Mouse (Mus musculus) embryonic facial prominence, embryonic 11.5 days (tissue): ENCODE data around the gene Flii. TPM values are rescaled to one million over a fixed set of nuclear protein-coding genes. Genes with fewer than 3 reads are reported as not detected.

Source experiments
- ATAC-seq: fragments of 200-750 bp; cut with Nextera tagmentation; replicated peaks from 2 replicates; pipeline ENCODE4 v1.8.0; 2017; ENCODE audit warnings: low read depth; ENCODE audit not compliant: insufficient number of reproducible peaks, low FRiP score, low TSS enrichment
- DNase-seq: peaks from one replicate; pipeline ENCODE4 v3.0.0-alpha.2; 2015; ENCODE audit warnings: low spot score
- H3K27ac ChIP-seq: fragments of 300-500 bp; sonication (generic); replicated peaks from 2 replicates; pipeline ENCODE4 v1.5.1; 2014; ENCODE audit warnings: mild to moderate bottlenecking, low read depth, low read length, control low read depth
- H3K27me3 ChIP-seq: fragments of 300-500 bp; sonication (generic); 2 replicates; pipeline ENCODE4 v1.6.1; 2014; ENCODE audit warnings: mild to moderate bottlenecking, low read length, moderate library complexity, mixed read lengths; ENCODE audit not compliant: control insufficient read depth, insufficient read depth
- H3K36me3 ChIP-seq: fragments of 300-500 bp; sonication (generic); replicated peaks from 2 replicates; pipeline ENCODE4 v1.6.1; 2014; ENCODE audit warnings: low read depth, mild to moderate bottlenecking, low read length, moderate library complexity, mixed read lengths; ENCODE audit not compliant: control insufficient read depth, insufficient read depth
- H3K4me1 ChIP-seq: fragments of 300-500 bp; sonication (generic); 2 replicates; pipeline ENCODE4 v1.6.1; 2014; ENCODE audit warnings: low read length, mixed read lengths; ENCODE audit not compliant: control insufficient read depth, insufficient read depth
- H3K4me2 ChIP-seq: fragments of 300-500 bp; sonication (generic); 2 replicates; pipeline ENCODE4 v1.6.1; 2014; ENCODE audit warnings: low read depth, mild to moderate bottlenecking, control low read depth, low read length, moderate library complexity
- H3K4me3 ChIP-seq: fragments of 300-500 bp; sonication (generic); 2 replicates; pipeline ENCODE4 v1.5.1; 2014; ENCODE audit warnings: low read depth, low read length, control low read depth
- H3K9ac ChIP-seq: fragments of 300-500 bp; sonication (generic); replicated peaks from 2 replicates; pipeline ENCODE4 v1.6.1; 2014; ENCODE audit warnings: mild to moderate bottlenecking, control low read depth, low read length
- H3K9me3 ChIP-seq: fragments of 300-500 bp; sonication (generic); replicated peaks from 2 replicates; pipeline ENCODE4 v1.6.1; 2016; ENCODE audit warnings: mild to moderate bottlenecking, low read length, inconsistent platforms, mixed read lengths; ENCODE audit not compliant: control insufficient read depth
- WGBS: fragments of 180-500 bp; shearing (Covaris S2); extraction: QIAGEN DNeasy Blood & Tissue Kit; methylation state at CpG from one replicate; pipeline ENCODE4 v1.1.7; 2014; 5-methylcytosine and 5-hydroxymethylcytosine counted together
- polyA plus RNA-seq: library from polyadenylated mRNA; unstranded; fragments of >200 nt; fragmentation: Nextera tagmentation; extraction: Ambion mirVana; gene quantifications from 2 replicates; pipeline ENCODE4 v1.2.1, GENCODE M21; 2014

Gene Flii
- 50.5 and 56.9 TPM in 2 replicates for polyA plus RNA-seq

DNA sequence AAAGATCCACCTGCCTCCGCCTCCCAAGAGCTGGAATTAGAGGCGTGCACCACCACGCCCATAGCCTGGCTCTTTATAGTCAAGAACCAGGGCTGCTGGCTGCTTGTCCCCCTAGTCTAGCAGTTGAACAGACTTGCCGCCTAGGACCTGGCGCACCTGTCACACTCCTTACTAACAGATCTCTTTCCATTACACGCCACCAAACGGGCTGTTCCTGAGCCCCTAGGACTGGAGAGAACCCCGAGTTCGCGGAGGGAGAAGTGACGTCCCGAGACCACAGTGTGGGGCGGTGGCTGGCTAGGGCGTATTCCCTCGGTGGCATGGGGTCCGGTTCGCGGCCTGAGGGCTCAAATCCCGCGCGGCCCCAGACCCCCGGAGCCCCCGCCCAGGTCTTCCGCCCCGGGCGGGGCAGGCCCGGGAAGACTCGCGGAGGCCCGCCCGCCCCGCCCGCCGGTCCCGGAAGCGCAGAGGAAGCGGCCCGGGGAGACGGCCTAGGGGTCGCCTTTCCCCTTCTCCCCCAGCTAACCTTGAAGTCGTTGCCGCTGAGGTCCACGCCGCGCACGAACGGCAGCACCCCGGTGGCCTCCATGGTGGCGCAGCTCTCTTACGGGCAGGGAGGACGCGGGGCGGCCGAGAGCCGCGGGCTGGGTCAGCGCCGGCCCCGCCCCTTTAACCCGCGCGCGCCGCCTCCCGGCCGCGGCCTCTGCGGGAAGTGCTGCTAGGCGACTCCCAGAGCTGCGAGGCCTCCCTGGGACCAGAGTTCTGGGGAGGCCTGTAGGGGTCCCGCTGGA lies at the start of gene Flii:
Gene Flii, minus strand, starts transcription at position 663 of the 791 bp plus-strand sequence.
- H3K27me3 ChIP-seq, result no peaks in the 10 kb centered on the region
- WGBS, result under 1% methylated on average over 70 of the region's 71 CpGs
- ATAC-seq, result peak; percentile 46
- H3K9me3 ChIP-seq, result no peaks in the 10 kb centered on the region
- H3K4me1 ChIP-seq, result peaks cover 3% of the 10 kb centered on the region; the same call in 1 of the 2 replicates
- H3K27ac ChIP-seq, result peak within 1 kb of the TSS; percentile 76
- H3K36me3 ChIP-seq, result peaks cover 5% of the 10 kb centered on the region
- H3K4me2 ChIP-seq, result peak within 1 kb of the TSS; percentile 78
- H3K9ac ChIP-seq, result peak within 1 kb of the TSS; percentile 91
- peak within 1 kb of the TSS; percentile 86 for H3K4me3 ChIP-seq
- peak; percentile 85 for DNase-seq

DNA sequence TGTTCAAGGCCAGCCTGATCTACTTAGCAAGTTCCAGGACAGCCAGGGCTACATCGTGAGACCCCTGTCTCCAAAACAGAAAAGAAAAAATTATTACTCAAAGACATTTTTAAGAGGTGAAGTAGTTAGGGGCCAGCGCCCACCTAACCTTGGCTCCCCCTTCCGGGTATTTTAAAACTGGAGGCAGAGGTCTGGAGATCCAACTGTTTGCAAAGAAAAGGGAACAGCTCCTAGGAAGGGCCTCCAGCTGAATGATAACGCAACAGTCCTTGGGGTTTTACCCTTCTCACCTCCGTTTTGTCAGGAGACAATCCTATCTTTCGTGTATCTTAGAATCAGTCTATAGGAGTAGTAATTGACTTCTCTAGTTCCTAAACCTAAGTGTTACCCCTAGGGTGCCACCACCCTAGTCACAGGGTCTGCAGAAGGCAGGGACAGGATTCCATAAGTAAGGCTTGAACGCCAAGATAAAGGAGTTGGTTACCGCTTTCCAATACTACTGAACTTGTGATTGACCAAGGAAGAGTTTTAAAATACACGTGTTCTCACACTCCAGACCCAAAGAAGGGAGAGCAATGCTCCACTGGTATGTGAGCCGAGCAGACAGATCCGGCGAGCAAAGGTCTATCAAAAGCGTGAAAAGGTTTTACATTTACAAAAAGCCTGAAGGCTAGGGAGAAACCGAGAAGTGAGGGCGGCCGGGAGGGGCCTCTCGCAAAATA lies 49.2 kb upstream of the Flii start:
- no peaks in the 10 kb centered on the region for H3K27me3 ChIP-seq
- H3K4me1 ChIP-seq, result no peaks in the 10 kb centered on the region; the same call in 1 of the 2 replicates
- no peak overlapping the region for H3K27ac ChIP-seq
- DNase-seq (no peak), ATAC-seq (no peak)
- H3K36me3 ChIP-seq, result no peaks in the 10 kb centered on the region; the same call in 1 of the 2 replicates
- H3K9ac ChIP-seq, result peak overlapping the region; percentile 83
- H3K9me3 ChIP-seq, result no peaks in the 10 kb centered on the region
- WGBS, result 6% methylated on average over 17 of the region's 17 CpGs
- H3K4me3 ChIP-seq, result peak overlapping the region; percentile 70
- peak overlapping the region; percentile 62 for H3K4me2 ChIP-seq

DNA sequence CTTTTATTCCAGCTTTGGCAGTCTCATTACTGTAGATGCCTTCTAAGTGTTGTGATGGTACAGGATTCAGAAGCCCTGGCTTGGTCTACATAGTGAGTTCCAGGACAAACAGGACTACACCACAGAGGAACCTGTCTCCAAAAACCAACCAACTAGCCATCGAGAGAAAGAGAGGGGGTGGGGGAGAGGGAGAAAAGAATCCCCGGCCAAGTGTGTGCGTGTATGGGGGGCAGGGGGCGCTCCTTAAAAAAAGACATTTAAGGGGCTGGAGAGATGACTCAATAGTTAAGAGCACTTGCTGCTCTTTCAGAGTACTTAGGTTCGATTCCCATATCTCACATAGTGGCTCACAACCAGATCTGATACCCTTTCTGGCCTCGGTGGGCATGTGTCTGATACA lies 48.5 kb upstream of the Flii start:
- ATAC-seq (no peak), DNase-seq (no peak)
- no peaks in the 10 kb centered on the region for H3K27me3 ChIP-seq
- H3K4me1 ChIP-seq, result no peaks in the 10 kb centered on the region
- no peaks in the 10 kb centered on the region for H3K9me3 ChIP-seq
- no peak overlapping the region for H3K27ac ChIP-seq
- H3K4me3 ChIP-seq, result peak overlapping the region; percentile 70
- H3K9ac ChIP-seq, result peak overlapping the region; percentile 6; the same call in 1 of the 2 replicates
- H3K36me3 ChIP-seq, result no peaks in the 10 kb centered on the region; the same call in 1 of the 2 replicates
- 57% methylated on average over 6 of the region's 6 CpGs for WGBS
- H3K4me2 ChIP-seq, result peak overlapping the region; percentile 62

DNA sequence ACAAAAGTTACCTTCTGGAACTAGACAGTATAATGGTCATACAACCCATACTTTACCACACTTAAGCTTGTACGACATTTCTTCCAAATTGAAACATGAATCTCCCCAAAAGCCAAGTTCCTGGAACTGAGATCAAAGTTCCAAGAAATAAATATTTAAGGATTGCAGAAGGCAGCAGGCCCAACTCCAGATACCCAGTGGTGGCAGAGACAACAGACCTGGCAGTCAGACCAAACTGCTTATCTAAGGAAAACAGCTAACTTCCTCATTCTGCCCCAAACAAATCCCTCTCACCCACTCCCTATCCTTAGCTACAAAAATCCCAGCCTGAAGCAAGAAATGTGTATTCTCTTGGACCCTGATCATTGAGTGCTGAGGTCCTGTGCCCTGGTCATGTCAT lies 47.8 kb upstream of the Flii start:
- no peak overlapping the region for H3K4me3 ChIP-seq
- WGBS, result 95% methylated on average over 1 of the region's 1 CpGs
- DNase-seq, result no peak
- no peak overlapping the region for H3K9ac ChIP-seq
- no peak overlapping the region for H3K4me2 ChIP-seq
- H3K9me3 ChIP-seq, result no peaks in the 10 kb centered on the region
- ATAC-seq, result no peak
- H3K4me1 ChIP-seq, result no peaks in the 10 kb centered on the region
- no peaks in the 10 kb centered on the region for H3K27me3 ChIP-seq
- no peak overlapping the region for H3K27ac ChIP-seq
- H3K36me3 ChIP-seq, result no peaks in the 10 kb centered on the region; the same call in 1 of the 2 replicates

DNA sequence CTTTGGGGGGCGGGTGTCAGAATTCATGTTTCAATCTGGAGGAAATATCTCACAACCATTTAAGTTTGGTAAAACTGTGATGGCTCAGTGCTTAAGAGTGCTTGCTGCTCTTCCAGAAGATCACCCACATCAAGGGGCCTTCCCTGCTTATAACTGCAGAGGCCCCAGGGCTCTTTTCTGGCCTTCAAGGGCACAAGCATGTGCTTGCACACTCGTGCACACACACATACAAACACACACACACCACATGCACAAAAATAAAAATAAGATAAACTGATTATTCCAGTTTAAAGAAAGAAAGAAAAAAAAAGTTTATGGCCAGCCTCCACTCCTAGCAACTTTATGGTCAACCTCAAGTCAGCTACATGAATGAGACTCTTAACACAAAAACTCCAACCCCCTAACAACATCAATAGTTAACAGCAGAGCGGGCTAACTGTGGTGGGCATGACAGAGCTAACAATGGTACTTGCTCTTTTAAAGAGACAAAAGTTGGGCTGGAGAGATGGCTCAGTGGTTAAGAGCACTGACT lies 47.2 kb upstream of the Flii start:
- H3K9ac ChIP-seq, result no peak overlapping the region
- DNase-seq (no peak), ATAC-seq (no peak)
- H3K27me3 ChIP-seq, result no peaks in the 10 kb centered on the region
- 85% methylated on average over 3 of the region's 3 CpGs for WGBS
- no peaks in the 10 kb centered on the region for H3K9me3 ChIP-seq
- no peaks in the 10 kb centered on the region for H3K4me1 ChIP-seq
- H3K4me3 ChIP-seq, result no peak overlapping the region
- H3K27ac ChIP-seq, result no peak overlapping the region
- H3K36me3 ChIP-seq, result no peaks in the 10 kb centered on the region
- no peak overlapping the region for H3K4me2 ChIP-seq

DNA sequence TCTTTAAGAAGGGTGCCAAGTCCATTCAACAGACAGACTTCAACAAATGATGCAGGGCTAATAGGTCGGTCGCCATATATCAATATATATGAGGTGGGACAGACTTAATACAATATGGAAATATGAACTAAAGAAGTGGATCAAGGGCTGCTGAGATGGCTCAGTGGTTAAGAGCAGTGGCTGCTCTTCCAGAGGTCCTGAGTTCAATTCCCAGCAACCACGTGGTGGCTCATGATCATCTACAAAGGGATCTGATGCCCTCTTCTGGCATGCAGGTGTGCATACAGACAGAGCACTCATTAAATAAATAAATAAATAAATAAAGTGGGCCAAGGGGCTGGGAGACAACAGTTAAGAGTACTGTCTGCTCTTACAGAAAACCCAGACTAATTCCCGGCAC lies 45.1 kb upstream of the Flii start:
- H3K4me3 ChIP-seq, result no peak overlapping the region
- H3K4me1 ChIP-seq, result no peaks in the 10 kb centered on the region
- no peak for DNase-seq
- WGBS, result 78% methylated on average over 4 of the region's 4 CpGs
- no peak overlapping the region for H3K9ac ChIP-seq
- H3K27ac ChIP-seq, result no peak overlapping the region
- no peaks in the 10 kb centered on the region for H3K9me3 ChIP-seq
- H3K36me3 ChIP-seq, result no peaks in the 10 kb centered on the region
- H3K4me2 ChIP-seq, result no peak overlapping the region
- ATAC-seq, result no peak
- no peaks in the 10 kb centered on the region for H3K27me3 ChIP-seq

DNA sequence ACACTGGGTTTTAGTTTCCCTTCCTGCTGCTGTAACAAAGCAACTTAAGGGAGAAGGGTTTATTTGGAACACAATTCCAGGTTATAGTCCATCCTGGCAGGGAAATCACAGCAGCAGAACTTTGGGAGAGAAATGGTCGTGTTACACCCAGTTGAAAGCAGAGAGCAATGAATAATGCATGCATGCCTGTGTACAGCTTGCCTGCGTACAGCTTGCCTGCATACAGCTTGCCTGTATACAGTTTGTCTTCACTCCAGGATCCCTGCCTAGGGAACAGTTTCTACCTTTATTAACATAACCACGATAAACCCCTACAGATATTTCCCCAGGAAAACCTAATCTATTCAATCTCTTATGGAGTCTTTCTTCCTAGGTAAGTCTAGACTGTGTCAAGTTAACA lies 43.7 kb upstream of the Flii start:
- no peaks in the 10 kb centered on the region for H3K9me3 ChIP-seq
- WGBS, result 91% methylated on average over 3 of the region's 3 CpGs
- H3K36me3 ChIP-seq, result no peaks in the 10 kb centered on the region
- H3K9ac ChIP-seq, result no peak overlapping the region
- no peak for ATAC-seq
- no peak overlapping the region for H3K4me3 ChIP-seq
- H3K27me3 ChIP-seq, result no peaks in the 10 kb centered on the region
- no peaks in the 10 kb centered on the region for H3K4me1 ChIP-seq
- no peak for DNase-seq
- no peak overlapping the region for H3K27ac ChIP-seq
- H3K4me2 ChIP-seq, result no peak overlapping the region

DNA sequence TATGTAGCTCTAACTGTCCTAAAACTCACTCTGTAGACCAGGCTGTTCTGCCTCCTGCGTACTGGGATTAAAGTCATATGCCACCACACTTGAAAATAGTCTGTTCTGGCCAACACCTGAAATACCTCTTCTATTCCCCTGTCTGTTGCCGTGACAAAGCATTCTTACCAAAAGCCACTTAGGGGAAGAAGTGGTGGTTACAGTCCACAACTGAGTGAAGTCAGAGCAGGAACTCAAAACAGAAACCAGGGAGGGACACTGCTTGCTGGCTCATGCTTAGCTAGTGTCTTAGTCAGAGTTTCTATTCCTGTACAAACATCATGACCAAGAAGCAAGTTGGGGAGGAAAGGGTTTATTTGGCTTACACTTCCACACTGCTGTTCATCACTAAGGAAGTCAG lies 42.3 kb upstream of the Flii start:
- H3K4me1 ChIP-seq, result no peaks in the 10 kb centered on the region
- WGBS, result 88% methylated on average over 2 of the region's 2 CpGs
- no peaks in the 10 kb centered on the region for H3K9me3 ChIP-seq
- no peak overlapping the region for H3K27ac ChIP-seq
- ATAC-seq (no peak), DNase-seq (no peak)
- H3K4me2 ChIP-seq, result no peak overlapping the region
- H3K27me3 ChIP-seq, result no peaks in the 10 kb centered on the region
- no peak overlapping the region for H3K4me3 ChIP-seq
- no peak overlapping the region for H3K9ac ChIP-seq
- H3K36me3 ChIP-seq, result no peaks in the 10 kb centered on the region
